Mouse (Mus musculus) bone marrow, adult 2 months (tissue): ENCODE data around the gene Gjc3.

ENCODE experiments used
- CTCF ChIP-seq: fragments of 200-500 bp; IDR thresholded peaks from 2 replicates; pipeline ENCODE4 v1.5.1; 2011; ENCODE audit warnings: low read length, control low read depth; ENCODE audit not compliant: control insufficient read depth, insufficient read depth
- POLR2A ChIP-seq: fragments of 200-500 bp; IDR thresholded peaks from 2 replicates; pipeline ENCODE4 v1.6.1; 2011; ENCODE audit warnings: low read depth, mild to moderate bottlenecking, control low read depth, low read length, borderline replicate concordance; ENCODE audit not compliant: control insufficient read depth

GRCm38 (mm10) chr5:138012382-138012781 lies 49.5 kb upstream of the Gjc3 start:
- no peak for TF ChIP-seq POLR2A
- TF ChIP-seq CTCF = no peak
